Mouse (Mus musculus): ENCODE measurements around the gene Prpf6. TPM values are rescaled to one million over a fixed set of nuclear protein-coding genes. Genes with fewer than 3 reads are reported as not detected.

Gene Prpf6
- polyA plus RNA-seq (2012; rRNA removed) = 28.2 and 34.0 TPM in 2 replicates

DNA sequence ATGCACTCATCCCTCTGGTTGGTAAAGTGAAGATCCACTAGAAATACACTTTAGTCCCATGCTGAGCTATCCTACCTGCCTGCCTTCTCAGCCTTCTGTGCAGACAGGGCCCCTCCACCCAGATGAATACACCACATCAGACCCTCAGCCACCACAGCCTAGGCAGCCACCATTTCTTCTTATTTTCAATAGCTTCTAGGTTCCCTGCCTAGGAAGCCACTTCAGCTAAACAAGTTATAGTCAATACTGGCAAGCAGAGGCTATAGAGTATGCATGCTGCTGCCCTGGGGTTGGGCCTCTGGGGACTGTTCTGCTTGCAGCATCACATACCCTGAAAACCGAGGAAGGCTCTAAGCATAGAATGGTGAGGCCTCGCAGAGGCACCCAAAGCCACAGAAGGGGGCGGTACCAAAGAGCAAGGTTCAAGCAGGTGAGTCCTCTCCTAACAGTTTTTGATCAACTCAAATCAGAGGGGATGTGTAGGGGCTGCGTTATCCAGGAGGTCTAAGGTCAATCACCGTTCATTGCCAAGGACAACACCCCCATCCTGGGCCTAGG, at the start of gene Prpf6:
Prpf6 (plus strand) TSS at position 341 of the 558 bp plus-strand sequence.
- no peak for DNase-seq (ENCODE audit: low read depth)

DNA sequence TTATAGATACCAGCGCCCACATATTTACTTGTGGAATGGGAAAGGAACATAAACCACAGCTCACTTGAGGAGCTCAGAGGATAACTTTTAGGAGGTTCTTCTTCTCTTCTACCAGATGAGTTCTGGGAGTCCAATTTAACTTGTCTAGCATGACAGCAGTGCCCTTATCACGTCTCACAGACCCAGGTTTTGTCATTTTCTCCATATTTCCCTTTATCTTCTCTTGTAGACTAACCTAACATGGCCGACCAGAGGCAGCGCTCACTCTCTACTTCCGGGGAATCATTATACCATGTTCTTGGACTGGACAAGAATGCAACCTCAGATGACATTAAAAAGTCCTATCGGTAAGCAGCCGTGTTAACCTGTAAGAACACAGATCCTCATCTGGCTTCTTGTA, 45.5 kb upstream of the Prpf6 start:
- DNase-seq (ENCODE audit: low read depth) = no peak

DNA sequence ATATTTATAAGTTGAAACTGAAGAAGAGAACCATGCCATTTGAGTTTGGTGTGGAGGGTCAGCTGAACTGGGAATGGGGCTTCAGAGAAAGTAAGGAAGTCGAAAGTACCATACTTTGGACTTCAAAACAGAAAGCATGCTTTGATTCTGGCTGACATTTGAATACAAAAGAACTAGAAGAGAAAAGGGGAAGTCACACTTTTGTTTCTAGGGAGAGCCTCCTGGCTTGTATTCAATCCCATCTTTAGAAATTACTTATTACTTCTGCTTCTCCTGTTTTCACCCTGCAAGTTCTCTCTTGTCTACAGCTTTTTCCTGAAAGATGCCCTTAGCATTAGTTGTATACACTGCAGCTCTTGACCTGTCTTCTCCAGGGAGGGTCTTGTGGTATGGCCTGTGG, 43.4 kb upstream of the Prpf6 start:
- no peak for DNase-seq (ENCODE audit: low read depth)

DNA sequence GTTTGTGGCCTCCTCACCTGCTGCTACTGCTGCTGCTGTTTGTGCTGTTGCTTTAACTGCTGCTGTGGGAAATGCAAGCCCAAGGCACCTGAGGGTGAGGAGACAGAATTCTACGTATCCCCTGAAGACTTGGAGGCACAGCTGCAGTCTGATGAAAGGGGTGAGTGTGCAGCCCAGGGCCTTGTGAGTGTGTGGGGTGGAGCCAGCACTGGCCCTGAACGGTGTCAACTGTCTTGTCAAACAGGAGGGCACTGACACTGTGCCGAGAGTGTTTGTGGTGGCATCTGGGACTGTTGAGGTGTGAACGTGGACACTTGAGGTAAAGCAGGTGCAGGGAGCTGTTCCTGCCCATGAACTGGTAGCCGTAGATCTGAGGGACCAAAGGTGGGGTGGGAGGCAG, 43.0 kb upstream of the Prpf6 start:
- no peak for DNase-seq (ENCODE audit: low read depth)

DNA sequence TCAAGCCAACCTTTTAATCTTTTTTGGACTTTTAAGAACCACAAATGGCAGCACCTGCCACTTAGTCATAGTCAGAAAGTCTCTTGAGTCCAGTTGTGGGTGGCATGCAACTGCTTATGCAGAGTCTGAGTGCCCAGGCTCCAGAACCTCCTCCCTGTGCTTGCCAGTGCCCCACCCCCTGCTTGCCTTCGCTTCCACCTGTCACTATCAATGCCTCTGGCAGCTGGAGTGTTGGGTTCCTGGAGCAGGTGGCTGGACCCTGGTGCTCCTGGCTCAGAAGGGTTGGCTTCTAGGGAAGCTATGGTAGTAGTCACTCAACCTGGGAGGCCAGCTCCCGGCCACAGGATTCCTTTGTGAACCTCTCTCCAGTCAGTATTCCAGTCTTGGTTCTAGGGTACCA, 41.4 kb upstream of the Prpf6 start:
- DNase-seq (ENCODE audit: low read depth) = no peak

DNA sequence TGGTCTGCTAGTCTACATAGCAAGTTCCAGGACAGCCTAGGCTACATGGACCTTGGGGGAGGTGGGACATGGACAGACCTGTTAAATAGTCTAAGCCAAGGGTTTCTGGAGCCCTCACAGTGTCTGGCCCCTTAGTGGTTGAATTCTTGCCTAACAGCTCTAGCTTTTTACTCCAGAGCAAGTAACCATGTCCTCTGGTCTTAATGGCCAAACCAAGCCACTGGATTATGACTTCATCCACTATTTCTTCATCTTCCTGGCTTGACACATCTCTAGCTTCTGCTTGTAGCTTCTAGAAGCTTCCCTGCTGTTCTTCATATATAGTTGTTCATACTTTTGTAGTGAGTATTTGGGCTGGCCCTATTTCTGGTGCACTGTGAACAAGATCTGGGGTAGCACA, 37.9 kb upstream of the Prpf6 start:
- DNase-seq (ENCODE audit: low read depth) = no peak

DNA sequence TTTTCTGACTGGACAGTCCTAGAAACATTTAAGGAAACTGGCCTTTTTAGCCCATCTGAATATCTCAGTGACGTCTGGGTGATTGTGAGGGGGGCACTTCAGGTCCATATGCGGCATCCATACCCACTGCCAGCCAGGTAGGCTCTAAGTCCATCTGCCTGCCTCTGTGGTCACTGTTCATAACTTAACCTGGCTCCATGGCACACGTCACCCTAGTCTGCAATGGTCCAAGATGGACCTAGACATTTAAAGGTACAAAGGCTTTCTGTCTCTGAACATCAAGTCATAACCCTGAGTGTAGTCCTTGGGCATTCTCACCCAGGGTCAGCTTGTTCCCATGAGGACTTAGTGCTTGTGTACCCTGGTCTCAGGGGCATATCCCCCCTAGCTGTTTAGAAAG, 24.3 kb upstream of the Prpf6 start:
- no peak for DNase-seq (ENCODE audit: low read depth)

DNA sequence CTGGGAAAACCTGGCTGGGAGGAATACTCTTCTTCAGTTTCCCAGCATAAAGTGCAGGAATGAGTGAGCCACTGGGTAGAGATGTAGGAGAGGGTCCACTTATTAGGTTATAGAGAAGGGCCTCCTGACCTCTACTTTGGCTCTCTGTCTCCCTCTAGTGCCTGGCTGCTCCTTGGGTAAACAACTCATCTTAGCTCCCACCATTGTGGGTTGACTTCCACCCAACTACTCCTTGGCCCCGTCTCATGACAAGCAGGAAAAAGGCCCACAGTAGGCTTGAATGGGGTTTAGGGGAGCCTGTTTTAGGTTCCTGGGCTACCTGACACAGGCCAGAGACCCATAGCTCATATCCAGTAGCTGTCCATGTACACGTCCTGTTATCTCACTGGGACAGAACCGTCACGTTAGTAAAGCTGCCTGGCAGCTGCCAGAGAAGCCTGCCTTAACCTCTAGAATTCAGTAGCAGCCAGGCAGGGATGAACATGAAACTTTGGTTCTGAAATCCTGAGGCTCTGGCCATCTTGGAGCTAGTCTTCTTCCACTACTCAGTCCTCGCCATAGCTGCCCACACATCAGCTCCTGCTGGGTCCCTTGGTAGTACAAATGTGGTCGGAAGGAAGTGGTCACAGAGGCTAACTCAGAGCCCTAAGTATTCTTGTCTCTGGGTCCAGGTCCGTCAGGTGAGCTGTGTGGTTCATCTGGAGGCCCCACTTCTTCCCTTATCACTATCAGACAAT, 23.2 kb upstream of the Prpf6 start:
- DNase-seq (ENCODE audit: low read depth) = no peak

DNA sequence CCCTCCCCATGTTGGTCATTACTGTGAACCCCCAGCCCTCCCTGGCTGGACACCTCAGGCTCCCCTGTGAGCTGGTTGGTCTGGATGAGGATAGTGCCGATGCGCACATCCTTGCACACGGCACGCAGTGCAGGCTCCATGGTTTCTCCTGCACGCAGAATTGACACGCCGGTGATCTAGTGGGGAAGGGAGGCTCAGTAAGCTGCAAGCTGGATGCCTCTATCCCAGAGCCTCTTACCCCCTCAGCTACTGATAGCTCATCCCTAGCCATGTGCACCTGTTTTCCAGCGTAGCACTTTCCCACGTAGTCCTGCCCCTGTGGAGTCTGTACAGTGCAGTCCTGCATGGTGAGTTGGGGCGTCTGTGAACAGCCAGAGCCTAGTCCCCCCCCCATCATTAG, 21.8 kb upstream of the Prpf6 start:
- DNase-seq (ENCODE audit: low read depth) = no peak

DNA sequence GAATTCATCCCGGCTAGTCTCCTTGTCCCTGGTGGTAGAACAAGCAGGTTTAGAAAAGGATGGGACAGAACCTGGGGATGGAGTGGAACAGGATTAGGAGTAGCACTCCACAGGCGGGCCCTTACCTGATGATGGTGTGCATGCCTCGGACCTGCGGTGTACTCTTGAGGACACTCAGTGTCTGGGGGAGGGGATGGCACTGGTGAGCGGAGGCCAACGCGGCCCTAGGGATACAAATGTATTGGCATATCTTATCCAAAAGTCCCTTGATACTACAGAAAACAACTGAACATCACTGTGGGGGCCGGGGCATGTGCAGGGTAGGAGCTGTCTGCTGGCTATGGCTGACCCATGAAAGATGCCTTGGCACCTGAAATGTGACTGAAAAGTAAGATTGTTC, 21.3 kb upstream of the Prpf6 start:
- no peak for DNase-seq (ENCODE audit: low read depth)

DNA sequence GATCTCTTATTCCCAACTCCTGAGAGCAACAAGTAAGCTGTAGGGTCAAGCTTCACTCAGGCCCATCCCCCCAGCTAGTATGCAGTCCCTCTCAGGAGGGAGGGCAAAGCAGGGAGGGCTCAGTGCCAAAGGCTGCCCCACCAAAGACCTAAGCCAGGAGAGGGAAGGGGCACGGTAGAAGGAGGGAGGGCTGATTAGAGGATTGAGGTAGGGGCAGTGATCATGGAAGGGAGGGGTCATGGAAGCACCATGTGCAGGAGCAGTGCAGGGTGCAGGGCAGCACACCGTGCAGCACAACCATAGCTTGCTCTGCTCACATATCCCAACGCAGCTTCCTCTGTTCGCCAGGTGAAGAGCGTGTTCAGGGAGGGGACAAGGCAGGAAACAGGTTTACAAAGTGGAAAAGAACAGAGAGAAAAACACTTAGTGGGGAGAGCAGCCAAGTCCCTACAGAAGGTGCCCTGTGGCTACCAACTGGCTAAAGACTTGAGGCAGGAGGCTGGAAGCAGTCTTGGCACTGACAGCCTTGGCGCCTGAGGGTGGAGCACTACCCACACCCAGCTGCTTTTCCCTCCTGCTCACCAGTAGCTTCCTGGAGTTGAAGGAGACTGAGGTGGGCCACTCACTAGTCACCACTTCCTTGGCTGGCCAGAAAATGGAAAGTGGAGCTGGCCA, 20.6 kb upstream of the Prpf6 start:
- DNase-seq (ENCODE audit: low read depth) = no peak

DNA sequence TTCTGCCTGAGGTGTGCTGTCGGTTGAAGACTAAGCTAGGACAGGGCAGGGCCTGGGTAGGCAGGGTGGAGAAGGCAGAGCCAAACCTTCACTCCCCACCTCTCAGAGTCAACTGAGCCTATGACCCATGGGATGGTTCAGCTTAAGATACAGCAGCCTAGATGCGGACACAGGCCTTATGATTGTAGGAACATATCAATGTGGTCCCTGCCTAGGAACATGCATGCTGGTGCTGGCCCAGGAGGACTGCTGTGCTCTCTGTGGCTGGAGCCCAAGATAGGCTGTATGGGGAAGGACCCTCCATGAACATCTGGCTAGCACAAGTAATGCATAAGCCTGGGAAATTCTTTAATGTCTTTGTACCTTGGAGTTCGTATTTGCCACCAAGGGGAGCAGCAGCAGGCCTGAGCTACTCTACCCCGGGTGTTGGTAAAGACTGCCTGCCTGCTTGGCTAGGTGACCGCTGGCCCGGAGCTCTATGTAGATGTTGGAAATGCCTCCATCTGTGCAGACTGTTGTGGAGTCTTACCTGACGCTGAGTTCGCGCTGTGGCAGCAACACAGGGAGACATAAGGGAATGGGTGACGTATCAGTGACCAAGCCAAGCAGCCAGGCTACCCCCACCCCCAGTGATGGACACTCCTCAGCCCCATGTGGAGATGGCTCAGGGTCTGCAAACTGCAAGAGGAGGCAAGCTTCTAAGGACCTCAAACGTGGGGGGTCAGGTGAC, 19.6 kb upstream of the Prpf6 start:
- no peak for DNase-seq (ENCODE audit: low read depth)

DNA sequence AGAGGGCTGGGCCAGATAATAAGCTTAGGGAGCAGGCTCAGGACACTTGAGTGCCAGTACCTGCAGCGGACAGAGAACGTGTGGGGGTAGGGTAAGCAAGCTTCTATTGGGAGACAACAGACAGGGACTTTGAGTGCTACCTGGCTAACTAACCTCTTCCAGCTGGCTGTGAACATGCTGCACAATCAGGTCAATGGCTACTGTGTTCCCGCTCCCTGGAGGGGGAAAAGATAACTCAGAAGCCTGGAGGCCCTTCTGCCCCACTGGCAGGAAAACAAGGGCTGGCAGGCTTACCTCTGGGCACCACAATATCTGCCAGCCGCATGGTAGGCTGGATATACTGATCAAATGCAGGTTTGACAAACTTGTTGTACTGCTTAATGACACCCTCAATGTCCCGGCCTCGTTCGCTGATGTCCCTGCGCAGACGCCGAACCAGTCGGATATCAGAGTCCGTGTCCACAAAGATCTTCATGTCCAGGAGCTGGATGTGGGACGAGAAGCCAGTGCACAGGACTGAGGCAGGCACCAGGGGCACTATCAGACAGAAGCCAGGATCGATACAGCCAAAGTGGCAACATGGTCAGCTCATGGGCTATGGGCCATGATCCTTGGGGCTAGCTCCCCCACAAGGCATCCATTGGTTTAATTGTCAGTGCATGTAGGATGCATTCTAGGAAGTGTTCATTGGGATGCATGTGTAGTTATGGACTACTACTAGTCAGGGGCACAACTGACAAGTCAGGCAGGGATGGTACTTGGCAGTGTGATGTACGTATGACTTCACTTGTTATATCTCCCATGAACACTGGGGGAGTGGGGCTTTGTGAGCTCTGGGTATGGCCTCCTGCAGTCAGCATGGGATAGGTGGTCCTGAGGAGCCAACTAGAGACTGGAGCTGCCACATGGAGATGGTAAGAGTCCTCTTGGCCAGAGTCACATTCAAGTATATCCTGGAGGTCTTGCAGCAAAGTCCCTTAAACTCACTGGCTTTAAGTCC, 18.4 kb upstream of the Prpf6 start:
- DNase-seq (ENCODE audit: low read depth) = no peak

DNA sequence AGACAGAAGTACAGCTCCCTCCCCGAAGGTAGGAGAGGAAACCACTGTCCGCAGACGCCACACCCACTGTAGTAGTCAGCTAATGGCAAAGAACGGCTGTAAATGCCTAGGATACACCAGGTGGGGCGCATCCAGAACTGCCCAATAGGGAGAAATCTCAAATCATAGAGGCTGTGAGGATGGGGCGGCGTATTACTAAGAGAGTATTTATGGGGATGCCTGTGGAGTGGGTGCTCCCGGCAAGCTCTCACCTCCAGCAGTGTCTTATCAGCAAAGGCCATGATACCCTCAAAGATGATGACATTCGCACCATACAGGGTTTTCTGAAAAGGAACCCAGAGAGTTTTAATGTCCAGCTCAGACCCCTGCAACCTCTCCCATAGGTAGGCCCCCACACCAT, 17.7 kb upstream of the Prpf6 start:
- DNase-seq (ENCODE audit: low read depth) = no peak

DNA sequence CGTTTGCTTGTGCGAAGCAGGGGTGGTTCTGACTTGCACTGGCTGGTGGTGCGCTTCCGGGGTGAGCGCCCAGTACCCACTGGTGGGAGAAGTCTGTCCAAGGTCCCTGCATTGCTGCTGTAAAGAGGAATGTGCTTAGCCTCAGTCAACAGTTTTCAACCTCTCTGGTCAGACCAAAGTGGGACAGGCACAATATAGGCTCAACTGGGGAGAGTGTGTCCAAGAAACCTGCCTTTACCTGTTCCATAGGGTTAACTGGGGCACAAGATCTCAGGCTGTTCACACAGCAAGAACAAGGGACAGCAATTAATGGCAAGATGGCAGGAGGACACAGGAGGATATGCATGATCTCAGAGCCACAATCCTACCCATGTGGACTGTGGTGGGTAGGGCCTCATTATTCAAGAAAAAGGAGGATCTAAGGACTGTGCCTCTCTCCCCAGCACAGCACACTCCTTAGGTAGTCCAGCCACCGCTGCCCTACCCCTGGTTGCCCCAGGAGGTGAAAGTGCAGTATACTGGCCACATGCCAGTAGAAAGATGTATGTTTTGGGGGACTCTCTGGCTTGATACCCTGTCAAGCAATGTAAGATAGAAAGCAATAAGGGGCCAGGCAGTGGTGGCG, 16.6 kb upstream of the Prpf6 start:
- no peak for DNase-seq (ENCODE audit: low read depth)

DNA sequence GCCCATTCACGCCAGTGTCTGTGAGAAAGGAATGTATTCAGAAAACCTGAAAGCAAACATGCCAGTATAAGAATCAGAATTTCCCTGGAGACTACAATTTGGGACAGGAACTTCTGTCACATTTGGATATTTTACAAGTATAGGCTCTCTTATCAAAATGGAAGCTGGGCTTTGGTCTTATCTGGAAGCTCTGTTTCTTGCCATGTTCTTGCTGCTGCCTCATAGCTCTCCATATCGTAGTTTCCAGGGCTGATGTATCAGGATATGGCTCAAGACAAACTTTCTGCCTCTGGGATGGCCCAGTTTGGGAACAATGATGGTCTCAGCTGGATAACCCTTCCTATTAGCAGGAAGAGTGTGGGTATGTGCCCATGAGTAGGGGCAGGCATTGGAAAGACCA, 15.1 kb upstream of the Prpf6 start:
- DNase-seq (ENCODE audit: low read depth) = no peak

DNA sequence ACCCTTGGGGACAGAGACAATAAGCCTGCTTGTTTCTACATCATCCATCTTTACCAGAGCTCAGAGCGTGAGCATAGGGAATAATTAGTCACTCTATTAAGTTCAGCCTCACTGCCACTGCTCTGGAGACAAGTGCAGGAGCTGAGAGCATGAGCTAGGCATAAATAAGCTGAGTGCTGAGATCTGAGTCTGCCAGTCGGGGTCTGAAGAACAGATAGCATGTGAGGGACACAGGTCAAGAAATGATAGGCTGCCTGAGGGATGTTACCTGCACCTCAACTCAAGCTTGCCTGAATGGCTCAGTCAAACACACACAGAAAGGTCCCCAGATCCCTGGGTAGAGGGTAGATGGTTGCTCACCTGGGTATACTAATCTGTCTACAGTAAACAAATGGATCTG, 14.5 kb upstream of the Prpf6 start:
- DNase-seq (ENCODE audit: low read depth) = no peak

DNA sequence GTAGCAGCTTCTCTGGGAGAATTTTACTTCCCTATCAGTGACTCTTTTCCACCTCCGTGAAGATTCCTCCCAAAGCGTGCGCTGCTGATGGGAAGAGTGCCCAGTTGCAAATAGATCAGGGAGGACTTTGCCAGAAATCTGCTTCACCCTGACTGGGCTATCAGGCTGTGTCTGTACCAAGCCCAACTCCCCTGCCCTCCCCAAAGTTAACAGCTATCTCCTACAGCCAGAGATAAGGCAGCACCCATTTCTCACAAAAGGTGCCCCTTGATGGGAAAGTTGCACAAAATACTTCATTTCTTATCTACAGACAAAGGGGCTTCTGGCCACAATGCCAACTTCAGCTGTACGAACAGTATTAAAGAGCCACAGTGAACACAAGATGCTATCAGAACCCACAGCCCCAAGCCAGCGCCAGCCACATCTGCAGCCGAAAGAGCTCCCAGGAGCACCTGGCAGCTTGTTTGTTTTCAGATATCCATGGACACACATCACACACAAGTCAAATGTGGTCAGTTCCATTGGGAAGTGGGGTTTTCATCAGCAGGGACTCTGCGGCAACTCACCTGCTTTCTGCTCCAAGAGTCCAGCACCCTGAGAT, 13.6 kb upstream of the Prpf6 start:
- DNase-seq (ENCODE audit: low read depth) = no peak

DNA sequence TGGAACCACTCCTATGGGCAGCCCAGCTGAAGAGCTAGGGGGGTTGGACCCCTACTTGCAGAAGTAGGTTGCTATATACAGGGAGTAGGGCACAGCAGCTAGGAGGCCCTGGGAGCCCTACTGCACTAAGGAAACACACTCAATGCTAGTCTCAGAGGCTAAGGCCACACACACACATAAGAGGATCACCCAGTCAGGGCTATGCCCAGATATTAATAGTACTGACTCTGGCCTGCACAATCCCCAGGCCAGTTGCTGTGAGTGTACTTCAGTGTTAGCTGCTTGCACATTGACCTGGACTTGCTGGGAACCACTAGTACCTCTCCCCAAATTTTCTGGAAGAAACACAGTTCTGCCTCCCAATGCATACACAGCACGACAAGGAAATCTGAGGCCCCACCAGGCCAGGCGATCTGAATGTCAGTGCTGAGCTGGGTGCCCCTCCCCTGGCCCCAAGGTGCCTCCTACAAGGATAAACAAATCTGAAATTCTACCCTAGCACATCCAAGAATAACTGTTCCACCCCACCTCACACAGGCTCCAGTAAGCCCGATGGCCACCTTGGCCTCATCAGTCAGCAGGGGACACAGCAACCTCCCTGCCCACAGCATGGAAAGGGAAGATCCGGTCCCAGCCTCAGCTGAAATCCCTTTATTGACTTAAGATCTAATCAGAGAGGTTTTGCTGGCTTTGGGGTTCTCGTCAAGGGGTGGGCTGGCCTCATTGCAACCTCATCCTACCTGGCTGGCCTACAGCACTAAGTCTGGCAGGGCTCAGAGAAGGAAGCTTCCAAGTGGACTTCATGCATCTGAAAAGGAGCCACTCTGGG, 12.7 kb upstream of the Prpf6 start:
- no peak for DNase-seq (ENCODE audit: low read depth)

DNA sequence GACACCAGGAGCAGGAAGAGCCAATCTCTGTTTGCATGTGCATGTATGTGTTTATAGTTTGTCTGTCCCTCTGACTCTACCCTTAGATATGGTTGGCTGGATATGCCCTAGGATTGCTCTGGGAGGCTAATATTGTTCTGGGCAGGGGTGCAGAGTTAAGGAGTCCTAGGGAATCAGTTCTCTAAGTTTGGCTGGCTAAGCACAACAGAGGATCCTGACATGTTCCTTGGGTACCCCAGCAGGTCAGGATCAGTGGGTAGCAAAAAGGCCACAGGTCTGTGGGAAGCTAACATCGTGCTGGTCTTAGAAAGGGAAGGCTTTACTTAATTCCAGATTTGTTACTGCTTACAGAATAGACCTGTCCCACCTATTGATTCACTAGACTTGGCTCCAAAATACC, 12.0 kb upstream of the Prpf6 start:
- DNase-seq (ENCODE audit: low read depth) = no peak

Measured in gonadal fat pad, adult 2 months (tissue).